Mouse (Mus musculus): Measurements from ENCODE around the gene Zswim3. TPM values are rescaled to one million over a fixed set of nuclear protein-coding genes. Genes with fewer than 3 reads are reported as not detected.
"Not testable (repeated sequence)": the region's sequence is repeated elsewhere in the genome, so short reads cannot be mapped to it uniquely, and the experiment has no call there.

The Zswim3 gene
- total RNA-seq, 2 experiments from 2014 or later, result 8.2 to 8.3 TPM

DNA sequence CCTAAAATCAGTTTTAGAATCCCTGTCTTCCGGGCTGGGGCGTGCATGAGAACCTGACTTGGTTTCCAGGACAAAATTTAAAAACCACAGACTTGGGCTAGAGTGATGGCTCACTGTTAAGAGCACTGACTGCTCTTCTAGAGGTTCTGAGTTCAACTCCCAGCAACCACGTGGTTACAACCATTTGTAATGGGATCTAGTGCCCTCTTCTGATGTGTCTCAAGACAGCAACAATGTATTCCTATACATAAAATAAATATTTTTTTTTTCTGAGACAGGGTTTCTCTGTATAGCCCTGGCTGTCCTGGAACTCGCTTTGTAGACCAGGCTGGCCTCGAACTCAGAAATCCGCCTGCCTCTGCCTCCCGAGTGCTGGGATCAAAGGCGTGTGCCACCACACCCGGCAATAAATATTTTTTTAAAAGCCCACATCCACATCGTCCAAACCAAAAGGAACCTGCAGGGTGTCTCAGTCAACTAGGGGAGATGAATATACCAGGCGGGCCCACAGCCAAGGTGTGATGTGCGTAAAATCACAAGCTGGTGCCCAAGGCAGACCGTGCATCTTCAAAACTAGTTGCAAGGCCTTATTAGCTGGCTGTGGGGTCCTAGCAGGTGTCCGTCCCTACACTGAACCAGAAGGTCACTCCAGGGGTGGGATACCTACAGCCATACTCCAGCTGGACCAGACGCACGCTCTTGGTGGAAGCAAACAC lies 27.3 kb downstream of the Zswim3 start:
- intact Hi-C loops (cut with DNase I), result no loop called here
- no peak for DNase-seq (ENCODE audit: low spot score in 2 of 2)

DNA sequence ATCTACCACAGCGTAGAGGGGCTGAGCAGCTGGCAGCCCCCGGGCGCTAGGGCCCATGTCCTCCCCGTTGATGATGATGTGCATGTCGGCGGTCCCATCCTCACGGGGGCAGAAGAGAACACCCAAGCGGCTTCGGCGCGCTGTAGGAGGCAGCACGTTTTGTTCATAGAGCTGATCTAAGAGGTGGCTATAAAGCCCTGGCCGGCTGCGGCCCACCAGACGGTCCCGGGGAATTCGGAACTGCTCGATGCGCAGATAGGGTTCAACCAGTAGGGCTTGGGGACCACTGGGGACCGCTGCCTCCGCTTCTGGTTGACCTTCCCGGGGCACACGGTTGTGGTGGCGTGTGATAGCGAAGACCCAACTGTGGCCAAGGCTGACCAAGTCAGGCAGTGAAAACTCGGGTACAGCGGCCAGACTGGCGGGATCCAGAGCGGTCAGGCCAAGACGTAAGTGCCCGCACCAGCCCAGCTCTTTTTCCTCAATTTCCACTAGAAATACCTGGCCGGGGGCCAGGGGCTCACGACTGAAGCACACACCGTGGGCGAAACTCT lies 27.9 kb downstream of the Zswim3 start, which contains the start of gene Ctsa:
Gene Ctsa (plus strand): TSS at position 126 of the 554 bp plus-strand sequence.
- peak; percentile 75 to 80 for DNase-seq (ENCODE audit: low spot score in 2 of 2)
- intact Hi-C loops (cut with DNase I), result no loop called here

DNA sequence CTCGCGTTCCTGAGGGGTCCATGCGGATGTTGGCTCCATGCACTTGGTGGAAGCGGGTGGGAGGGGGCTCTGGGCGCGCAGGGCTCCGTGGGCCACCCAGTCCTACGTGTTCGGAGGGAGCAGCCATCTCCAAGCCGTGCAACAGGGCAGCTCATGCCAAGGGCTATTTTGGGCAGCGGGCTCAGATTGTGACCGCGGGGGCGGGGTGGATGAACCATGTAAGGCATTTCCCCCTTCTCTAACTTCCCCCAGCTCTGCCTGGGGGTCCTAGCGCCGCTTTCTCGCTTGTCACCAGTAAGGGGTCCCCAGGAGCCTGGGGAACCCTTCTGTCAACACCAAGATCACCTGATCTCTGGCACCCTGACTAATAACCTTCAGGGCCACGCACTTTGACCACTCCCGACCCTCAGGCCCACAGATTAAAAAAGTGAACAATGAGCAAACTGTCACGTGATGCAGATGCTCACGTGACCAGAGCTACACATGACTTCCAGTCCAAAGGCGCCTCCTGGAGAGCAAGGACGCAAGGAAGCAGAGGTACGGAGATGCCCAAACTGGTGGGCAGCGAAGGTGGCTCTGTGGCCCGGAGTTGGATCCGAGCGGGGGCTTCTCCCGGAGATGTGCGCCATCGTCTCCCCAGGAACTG lies 28.5 kb downstream of the Zswim3 start, which contains the start of gene Neurl2:
Gene Neurl2 (minus strand): TSS at position 143 of the 646 bp plus-strand sequence.
- peak; percentile 89 to 91 for DNase-seq (ENCODE audit: low spot score in 2 of 2)
- intact Hi-C loops (cut with DNase I), result no loop called here

DNA sequence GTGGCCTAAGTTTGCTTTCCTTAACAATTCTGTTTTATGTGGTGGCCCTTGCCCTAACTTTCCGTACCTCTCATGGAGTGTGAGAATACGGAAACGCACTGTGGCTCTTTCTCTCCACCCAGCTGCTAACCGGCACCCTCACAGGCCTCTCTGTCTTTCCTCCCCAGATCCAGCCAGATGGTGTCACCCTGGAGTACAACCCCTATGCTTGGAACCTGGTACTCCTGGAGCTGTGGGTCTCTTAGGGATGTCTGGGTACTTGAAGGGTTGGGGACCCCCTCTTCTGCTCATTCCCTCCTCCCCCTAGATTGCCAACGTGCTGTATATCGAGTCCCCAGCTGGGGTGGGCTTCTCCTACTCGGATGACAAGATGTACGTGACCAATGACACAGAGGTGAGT lies 29.6 kb downstream of the Zswim3 start:
- intact Hi-C loops (cut with DNase I), result loop anchor here (2.0 kb wide), 1 partner anchor 44 kb away; the partner anchor contains the start of gene Pcif1
- DNase-seq (ENCODE audit: low spot score in 2 of 2), result no peak

GRCm38 (mm10) chr2:164835164-164835563 lies 30.3 kb downstream of the Zswim3 start:
- no peak for DNase-seq (ENCODE audit: low spot score in 2 of 2)
- intact Hi-C loops (cut with DNase I), result loop anchor here (2.0 kb wide), 1 partner anchor 44 kb away; the partner anchor contains the start of gene Pcif1

- intact Hi-C loops (cut with DNase I), result no loop called here
- DNase-seq (ENCODE audit: low spot score in 2 of 2), result no peak
These were observed 40.9 kb downstream of the Zswim3 start for GRCm38 (mm10) chr2:164845782-164846181.

DNA sequence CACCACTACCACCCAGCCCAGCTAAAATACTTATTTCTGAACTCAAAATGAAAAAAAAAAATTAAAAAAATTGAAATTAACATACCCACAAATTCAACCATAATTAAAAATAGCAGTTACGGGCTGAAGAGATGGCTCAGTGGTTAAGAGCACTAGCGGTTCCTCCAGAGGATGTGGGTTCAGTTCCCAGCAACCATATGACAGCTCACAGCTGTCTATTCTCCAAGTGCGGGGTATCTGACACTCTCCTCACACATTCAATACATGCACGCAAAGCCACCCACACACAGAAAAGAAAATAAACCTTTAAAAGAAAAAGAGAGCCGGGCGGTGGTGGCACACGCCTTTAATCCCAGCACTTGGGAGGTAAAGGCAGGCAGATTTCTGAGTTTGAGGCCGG lies 45.2 kb downstream of the Zswim3 start:
- intact Hi-C loops (cut with DNase I), result no loop called here
- no peak for DNase-seq (ENCODE audit: low spot score in 2 of 2)

GRCm38 (mm10) chr2:164855572-164855971 lies 50.7 kb downstream of the Zswim3 start:
- intact Hi-C loops (cut with DNase I); DNase-seq (ENCODE audit: low spot score in 2 of 2): not testable (repeated sequence)

GRCm38 (mm10) chr2:164856309-164857100 lies 51.6 kb downstream of the Zswim3 start:
- DNase-seq (ENCODE audit: low spot score in 2 of 2), result no peak
- intact Hi-C loops (cut with DNase I), result no loop called here

DNA sequence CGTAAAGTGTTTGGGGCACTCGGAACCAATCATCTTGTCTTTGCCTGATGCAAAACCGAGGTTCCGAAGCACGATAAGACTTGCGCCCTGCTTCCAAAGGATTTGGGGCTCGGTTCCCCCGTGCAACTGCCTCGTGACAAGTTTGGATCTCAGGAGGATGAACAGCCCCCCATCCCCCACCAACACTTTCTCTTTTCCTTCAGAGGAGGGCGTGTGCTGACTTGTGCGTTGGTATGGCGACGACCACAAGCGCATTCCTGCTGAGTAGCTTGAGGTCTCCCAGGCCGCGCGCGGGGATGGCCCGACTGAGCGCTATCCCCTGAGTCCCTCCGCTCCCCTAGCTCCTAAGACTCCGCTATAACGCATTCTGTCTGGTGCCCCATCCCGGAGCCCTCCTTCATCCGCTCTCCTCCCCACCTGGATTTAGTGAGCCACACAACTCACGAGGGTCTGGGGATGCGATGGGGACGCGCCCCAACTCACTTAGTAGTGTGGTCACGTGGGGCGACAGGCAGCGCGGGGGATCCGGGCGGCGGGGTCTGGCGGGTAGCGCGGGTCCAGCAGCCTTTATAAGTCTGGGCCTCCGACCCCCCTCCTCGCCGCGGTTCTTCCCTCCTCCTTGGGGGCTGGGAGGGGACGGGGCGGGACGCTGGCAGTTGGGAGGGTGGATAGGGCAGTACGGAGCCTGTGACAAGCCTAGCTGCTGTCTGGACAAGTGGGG lies 52.4 kb downstream of the Zswim3 start, which contains the start of gene Pltp:
Gene Pltp (minus strand): TSS at position 611 of the 721 bp plus-strand sequence.
- DNase-seq (ENCODE audit: low spot score in 2 of 2), result peak in 1 of 2 experiments; percentile 31
- intact Hi-C loops (cut with DNase I), result no loop called here

DNA sequence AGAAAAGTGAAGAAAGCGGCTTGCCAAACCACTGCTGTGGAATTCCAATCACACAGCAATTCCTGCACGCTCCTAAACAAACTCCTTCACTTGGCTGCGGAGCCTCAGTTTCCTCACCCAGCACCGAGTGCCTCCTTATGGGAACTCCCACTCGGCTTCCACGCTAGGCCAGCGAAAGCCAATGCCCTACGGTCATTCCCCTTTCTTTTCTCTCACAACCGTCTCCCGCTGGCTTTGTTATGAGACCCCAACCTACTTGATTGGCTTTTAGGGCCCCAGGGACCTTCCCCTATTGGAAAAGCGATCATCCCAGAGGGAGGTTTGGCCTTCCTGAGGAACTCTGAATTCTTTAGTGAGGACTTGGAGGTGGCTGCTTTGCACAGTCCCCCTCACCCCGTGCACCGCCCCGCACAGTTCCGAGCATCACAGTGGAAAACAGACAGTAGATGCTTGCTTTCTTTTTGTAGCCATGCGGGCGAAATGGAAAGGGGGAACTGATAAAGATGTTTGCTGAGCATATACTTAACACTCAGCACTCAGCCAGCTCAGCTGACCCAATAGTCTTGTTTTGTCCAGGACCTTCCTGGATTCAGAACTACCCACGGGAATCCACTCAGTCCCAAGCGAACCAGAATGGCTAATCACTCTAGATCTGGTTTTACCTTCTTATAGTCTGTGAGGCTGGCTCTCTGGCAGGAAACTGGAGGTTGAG lies 53.1 kb downstream of the Zswim3 start:
- DNase-seq (ENCODE audit: low spot score in 2 of 2), result no peak
- intact Hi-C loops (cut with DNase I), result no loop called here

GRCm38 (mm10) chr2:164859155-164859554 lies 54.3 kb downstream of the Zswim3 start:
- intact Hi-C loops (cut with DNase I), result no loop called here
- no peak for DNase-seq (ENCODE audit: low spot score in 2 of 2)

DNA sequence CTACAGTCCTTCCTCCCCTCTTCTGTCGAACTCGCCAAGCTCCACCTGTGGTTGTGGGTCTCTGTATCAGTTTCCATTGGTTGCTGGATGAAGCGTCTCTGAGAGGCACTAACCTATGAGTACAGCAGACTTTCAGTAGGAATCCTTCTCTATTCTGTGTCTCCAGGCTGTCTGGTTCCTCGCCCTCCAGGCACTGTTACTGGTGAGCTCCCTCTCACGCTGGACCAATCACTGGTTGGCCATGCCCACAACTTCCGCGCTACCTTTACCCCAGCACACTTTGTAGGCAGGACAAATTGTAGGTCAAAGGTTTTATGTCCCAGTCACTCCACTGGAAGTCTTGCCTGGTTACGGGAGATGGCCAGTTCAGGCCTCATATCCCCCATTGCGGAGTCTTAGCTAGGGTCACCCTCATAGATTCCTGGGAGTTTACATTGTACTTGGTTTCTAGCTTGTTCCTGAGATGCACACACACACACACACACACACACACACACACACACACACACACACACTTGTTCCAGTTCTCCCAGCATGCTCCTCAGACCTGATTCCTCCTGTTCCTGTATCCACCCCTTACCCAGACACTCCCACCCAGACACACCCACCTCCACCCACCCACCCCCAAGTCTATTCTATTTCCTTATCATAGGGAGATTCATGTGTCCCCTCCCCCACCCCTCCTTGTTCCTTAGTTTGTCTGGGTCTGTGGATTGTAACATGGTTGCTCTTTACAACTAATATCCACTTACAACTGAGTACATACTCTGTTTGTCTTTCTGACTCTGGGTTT lies 54.9 kb downstream of the Zswim3 start:
- intact Hi-C loops (cut with DNase I), result no loop called here
- no peak for DNase-seq (ENCODE audit: low spot score in 2 of 2)

DNA sequence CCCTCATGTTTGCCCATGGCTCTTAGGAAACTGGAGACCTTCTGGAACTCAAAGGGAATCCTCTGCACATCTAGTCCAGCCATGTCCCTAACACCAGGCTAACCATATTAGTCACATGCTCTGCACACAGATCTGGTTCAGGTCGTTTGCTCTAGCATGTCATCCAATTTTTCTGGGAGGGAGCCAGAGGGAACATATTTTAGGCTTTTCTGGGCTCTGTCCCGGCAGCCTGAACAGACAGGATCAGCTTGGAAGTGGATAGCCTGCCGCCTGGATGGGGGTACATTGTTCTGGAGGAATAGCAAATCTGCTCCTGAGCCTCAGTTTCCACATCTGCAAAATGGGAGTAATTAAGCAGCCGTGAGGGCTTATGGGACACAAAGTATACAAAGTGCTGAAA lies 56.2 kb downstream of the Zswim3 start:
- no peak for DNase-seq (ENCODE audit: low spot score in 2 of 2)
- intact Hi-C loops (cut with DNase I), result no loop called here

DNA sequence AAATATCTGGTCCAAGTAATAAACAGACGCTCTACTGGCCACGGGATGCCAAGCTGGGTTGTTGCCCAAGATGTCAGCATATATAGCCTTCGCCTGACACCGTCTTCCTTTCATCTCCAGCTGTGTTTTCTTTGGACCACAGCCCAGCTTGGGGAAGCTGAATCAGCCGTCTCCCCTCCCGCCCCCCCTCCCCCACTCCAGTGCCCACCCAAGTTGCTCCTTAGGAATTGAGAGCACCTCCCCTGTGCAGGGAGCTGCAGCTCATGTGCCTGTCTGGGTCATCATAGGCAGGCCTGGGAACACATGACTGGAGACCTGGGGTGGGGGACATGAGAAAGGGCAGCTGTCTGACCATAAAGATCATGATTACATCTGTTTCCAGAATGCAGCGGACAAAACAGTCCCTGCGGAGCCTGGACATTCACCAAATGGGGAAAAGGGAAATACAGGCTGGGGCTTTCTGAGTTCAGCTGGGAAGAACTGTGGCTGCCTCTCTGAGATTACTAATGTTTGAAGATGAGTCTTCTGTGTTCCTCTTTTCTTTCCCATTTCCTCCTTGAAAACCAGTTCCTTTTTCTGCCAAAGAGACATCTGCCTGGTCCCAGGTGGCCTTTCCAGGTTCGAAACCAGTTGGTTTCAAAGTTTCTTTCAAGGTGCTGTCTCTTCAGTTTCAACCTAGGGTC lies 57.4 kb downstream of the Zswim3 start:
- intact Hi-C loops (cut with DNase I), result no loop called here
- DNase-seq (ENCODE audit: low spot score in 2 of 2), result no peak

GRCm38 (mm10) chr2:164863411-164863810 lies 58.5 kb downstream of the Zswim3 start:
- DNase-seq (ENCODE audit: low spot score in 2 of 2); intact Hi-C loops (cut with DNase I): not testable (repeated sequence)

GRCm38 (mm10) chr2:164864593-164864992 lies 59.7 kb downstream of the Zswim3 start:
- DNase-seq (ENCODE audit: low spot score in 2 of 2), result no peak

More at GRCm38 (mm10) chr2:164864593-164864992, 59.7 kb downstream of the Zswim3 start:
- intact Hi-C loops (cut with DNase I), result no loop called here
